Mouse (Mus musculus): ENCODE data around the gene Serpina3n. TPM values are rescaled to one million over a fixed set of nuclear protein-coding genes. Genes with fewer than 3 reads are reported as not detected.

Serpina3n gene
- polyA plus RNA-seq, 1 experiment from 2014 or later: not detected

Other genes with a start within 250 kb of the Serpina3n start
- gene Serpina3f, start 192.2 kb upstream of the Serpina3n start, polyA plus RNA-seq (2016; fragmentation: Nextera tagmentation; extraction: Ambion mirVana): 0.09 TPM in 1 of 2 replicates, not detected in the other
- 1.3 and 1.4 TPM in 2 replicates for gene Serpina3g, start 170.5 kb upstream of the Serpina3n start, polyA plus RNA-seq (2016; fragmentation: Nextera tagmentation; extraction: Ambion mirVana)
- gene Serpina3i, start 143.6 kb upstream of the Serpina3n start, polyA plus RNA-seq (2016; fragmentation: Nextera tagmentation; extraction: Ambion mirVana): 0.12 and 0.32 TPM in 2 replicates
- gene Serpina3j, start 92.2 kb upstream of the Serpina3n start, polyA plus RNA-seq (2016; fragmentation: Nextera tagmentation; extraction: Ambion mirVana): not detected in 2 replicates
- gene Serpina3k, start 68.2 kb upstream of the Serpina3n start, polyA plus RNA-seq (2016; fragmentation: Nextera tagmentation; extraction: Ambion mirVana): not detected in 2 replicates
- gene Serpina3m, start 68.2 kb upstream of the Serpina3n start, polyA plus RNA-seq (2016; fragmentation: Nextera tagmentation; extraction: Ambion mirVana): not detected in 2 replicates
- gene Gsc, start 66.6 kb downstream of the Serpina3n start, polyA plus RNA-seq (2016; fragmentation: Nextera tagmentation; extraction: Ambion mirVana): 0.30 and 0.31 TPM in 2 replicates